Mouse (Mus musculus): ENCODE measurements at regions not wholly inside any gene's neighbourhood (a gene's known extent, or its start where the extent isn't known, plus 50 kb on each side); places are given as distances from the start of the nearest gene placed in this dataset.

DNA sequence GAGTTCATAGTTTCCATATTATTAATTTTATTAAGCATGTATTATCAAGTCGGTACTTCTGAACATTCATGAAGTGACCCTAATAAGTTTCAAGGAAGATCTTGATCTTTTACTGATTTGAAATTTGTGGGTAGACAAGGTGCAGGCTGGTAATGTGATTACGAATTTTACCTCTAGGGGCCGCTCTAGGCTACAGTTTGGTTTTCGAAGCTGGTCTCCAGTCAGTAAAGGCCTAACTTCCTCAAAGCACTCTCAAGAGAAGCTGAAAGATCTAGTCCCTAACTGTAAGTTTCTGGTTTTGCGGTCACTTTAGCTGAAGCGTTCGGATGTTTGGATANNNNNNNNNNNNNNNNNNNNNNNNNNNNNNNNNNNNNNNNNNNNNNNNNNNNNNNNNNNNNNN lies 408.1 kb upstream of the Frg1 start:
- peak; percentile 36 to 61 for DNase-seq

DNA sequence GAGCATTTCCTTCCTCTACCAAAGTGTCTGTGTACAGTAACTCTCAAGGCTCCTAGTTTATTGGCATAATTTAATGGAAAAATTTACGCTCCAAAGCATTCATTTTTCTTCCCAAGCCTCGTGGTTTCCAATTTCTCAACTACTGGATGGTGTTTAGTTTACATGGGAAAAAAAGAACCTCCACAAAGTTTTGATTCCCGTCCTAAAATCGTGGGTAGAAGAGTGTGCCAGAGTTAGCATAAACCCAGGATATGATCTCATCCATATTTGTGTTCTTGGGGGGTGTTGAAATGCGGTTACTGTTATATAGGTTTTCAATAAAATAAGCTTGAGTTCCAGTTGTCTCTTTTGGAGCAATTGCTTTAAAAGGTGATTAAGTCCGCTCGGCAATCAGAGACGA lies 406.2 kb upstream of the Frg1 start:
- no peak for DNase-seq

DNA sequence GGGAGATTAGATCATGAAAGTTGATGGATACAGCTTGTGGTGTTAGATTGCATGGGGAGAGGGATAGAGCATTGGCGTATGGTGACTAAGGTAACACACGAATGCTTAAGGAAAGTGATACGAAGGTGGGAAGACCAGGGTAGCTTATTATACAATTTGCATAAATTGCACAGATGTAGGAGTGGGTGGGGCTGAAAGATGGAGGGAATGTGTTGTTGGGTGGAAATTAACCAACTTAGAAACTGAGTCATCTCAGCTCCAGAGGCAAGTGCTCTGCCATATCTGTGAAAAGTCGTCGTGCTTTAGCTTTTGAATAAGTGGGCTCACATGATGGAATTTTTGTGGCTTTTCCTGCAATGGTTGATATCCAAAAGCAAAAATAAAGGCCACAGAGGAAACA lies 404.8 kb upstream of the Frg1 start:
- DNase-seq: no peak

DNA sequence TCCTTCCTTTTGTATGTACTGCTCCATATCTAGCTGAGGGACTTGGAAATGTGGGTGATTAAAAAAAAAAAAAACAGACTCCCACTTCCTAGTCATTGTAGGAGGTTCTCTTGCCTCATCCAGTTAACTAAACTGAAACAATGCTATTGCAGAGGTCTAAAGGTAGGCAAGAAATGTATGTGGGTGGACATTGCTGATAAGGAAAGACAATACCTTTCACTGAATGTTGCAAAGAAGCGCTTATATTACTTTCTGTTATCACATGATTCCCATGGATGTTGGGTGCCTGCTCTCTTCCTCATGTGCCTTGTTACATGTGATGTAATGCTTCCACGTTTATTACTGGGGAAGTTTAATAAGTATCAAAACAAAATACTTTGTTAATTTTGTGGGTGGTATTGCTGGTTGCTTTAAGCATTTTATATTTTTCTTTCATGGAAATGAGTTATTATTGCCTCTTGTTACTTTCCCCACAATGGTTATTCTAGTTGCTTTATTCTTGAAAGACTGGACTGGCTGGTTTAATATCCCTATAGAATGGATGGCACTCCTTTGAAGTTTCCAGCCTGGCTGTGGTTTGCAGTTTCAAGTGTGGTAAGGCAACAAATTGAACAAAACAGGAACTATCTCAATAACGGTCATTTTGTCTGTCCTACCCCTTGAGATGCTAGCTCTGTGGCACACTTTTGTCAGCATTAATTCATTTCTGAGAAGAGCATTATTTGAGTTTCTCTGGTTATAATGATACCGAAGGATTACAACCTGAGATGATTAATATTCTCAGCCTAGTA lies 403.9 kb upstream of the Frg1 start:
- DNase-seq: no peak

DNA sequence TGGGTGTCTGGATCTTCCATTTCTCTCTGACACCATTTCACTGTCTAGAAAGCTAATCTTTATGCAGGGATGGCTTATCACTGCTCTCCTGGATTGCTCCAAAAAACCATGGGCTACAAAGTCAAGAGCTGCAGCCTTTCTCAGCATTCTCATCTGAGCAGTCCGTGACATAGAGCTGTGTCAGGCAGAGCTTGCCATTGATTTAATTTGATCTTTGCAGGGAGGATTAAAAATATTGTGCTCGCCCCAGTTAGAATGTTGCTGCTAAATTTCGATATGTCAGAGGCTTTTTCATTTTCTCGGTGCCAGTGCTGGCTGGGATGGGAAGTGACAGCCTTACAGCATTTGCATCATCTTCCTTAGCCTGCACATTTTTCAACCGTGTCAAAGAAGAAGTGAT lies 401.7 kb upstream of the Frg1 start:
- no peak for DNase-seq

DNA sequence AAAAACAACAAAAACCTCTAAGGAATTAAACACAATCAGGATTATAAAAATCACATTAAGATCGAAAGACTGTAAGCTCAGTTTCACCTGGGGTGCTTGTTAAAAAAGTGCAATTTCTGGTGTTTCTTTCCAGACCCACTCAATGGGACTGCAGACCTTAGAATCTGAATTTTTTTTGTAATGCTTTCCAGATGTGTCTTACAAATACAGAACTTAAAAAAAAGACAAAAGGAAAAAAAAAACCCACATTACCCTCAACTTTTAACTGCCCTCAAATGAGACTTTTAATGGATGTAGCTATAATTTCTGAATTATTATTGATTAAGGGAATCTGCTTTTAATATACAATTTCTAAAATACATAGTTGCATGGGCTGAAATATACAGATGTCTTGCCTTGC lies 401.2 kb upstream of the Frg1 start:
- no peak for DNase-seq

DNA sequence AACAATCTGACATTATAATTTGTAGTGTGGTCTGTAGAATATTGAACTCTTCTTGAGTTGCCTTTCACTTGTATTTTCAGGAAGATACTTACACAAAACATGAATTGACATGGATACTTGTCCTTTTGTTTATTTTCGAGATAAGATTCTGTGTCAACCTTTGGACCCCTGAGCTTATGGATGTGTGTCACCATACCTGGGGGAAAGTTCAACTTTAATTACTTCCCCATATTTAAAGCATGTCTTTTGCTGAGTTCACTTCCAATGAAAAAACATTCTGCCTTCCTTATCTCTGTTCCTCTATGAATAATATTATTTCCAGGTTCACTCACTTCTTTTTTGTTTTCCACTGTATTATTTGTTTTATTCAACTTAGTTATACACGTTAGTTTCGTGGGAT lies 398.4 kb upstream of the Frg1 start:
- DNase-seq: no peak

DNA sequence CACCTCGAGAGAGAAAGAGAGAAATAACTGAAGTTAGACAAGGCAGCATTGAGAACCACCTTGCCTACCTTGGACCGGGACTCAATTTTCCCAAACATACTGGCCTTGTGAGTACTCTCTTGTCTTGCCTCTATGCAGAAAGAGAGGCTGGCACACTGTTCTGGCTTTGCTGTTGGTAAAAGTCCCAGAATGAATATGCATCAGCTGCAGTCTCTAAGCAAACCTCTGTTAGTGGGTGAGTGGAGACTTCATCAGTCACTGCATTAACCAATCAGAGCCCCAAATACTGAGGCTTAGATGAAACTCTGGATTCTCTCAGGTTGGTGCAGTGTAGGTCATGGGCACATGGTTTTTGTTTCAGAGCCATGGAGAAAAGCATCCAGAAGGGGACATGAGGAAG lies 378.8 kb upstream of the Frg1 start:
- DNase-seq: no peak

DNA sequence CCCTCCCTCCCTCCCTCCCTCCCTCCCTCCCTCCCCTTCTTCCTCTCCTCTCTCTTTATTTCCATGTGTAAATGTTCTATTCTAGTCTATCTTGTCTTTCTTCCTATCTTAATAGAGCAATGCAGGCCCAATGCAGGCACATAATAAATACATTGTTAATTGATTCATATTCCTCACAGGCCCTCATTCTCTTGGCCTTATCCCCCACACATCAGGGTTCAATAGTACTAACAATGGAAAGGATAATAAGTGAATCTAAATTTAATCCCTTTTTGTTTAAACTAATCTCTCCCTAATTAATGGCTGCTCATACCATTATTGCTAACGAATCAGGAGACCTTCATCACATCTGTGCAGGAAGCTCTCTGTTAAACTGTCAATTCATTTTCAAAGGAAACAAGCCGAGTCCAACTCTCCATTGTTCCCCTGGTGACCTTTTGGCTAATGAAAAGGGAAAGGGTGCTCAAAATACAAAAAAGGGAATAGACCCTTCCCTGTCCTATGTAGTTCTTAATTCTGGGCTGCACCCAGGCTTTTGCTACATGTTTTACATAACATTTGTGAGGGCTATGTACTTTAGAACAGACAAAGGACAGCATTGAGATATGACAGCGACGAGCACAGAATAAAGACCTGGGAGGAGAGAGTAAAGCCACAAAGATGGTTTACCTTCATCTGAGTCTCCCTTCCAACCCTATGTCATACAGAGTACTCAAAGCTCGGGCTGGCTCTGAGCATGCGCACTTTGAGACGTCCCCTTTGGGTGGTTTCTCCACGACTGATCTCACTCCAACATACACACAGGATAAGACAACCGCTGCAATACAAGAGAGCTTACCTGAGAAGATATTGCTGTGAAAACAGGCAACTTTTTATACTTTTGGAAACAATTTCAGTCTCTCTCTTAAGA lies 370.3 kb upstream of the Frg1 start:
- no peak for DNase-seq

DNA sequence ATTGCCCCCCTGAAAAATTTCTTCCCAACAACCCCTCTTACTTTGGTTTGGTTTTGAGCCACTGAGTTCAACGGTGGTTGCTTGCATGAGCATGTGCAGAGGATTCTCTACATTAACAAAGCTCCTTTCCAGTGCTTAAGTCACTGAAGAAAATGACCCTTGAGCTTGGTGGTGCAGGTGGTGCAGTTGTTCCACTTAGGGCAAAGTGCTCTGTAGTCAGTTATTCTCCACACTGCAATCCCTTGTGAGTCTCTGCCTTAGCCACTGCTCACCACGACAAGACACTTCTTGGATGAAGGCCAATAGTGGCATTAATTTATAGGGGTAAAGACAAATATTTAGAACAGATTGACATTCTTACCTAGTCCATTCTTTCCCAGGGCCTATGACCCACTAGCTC lies 369.1 kb upstream of the Frg1 start:
- no peak for DNase-seq

DNA sequence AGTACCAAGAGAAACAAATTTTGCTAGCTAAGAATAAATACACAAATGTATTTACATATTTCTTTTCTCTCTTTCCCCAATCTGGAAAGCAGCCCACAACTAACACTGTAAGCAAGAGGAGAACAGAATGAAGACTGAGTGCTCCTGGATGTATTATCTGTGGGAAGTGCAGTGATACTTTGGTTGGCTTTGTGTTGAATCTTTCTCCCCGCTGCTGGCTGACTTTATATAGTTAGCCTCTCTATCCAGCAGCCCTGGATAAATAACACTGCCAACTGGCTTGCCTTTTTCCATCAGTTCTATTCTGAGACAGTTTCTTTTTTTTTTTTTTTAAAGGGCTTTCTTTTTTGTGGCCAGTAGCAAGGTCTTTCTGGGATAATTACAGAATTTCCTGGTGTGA lies 366.0 kb upstream of the Frg1 start:
- DNase-seq: no peak

DNA sequence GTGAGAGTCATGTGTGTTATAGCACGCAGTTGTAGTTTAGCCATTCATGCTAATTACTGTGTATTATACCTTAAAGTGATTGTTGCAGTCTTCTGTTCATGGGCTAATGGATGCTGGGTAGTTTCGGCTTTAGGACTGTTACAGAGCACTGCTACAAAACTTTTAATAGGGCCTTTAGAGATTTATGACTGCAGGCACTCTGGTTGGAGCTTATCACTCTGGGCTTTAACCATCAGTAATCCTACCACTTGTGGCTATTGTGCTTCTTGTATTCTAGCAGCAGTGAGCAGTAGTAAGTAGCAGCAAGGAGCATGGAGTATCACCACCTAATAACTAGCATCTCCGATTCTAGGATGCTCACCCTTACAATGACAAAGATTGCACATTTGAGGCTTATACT lies 362.6 kb upstream of the Frg1 start:
- DNase-seq: no peak

DNA sequence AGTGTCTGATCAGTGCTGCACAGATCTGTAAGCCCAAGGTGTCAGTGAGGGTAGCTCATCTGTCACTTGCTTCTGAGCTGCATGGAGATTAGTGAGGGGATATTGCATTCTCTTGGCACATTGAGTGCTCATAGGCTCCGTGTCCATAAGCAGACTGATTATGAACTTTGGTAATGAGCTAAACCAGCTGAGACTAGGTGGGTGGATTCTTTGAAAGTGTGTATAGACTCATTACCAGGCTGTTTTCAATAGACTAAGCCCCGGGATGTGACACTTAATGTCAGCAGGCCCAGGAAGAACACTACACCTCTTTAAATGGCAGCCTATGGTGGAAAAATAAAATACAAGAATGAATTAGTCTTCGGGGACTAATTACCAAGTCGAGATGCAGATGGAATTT lies 354.9 kb upstream of the Frg1 start:
- no peak for DNase-seq

DNA sequence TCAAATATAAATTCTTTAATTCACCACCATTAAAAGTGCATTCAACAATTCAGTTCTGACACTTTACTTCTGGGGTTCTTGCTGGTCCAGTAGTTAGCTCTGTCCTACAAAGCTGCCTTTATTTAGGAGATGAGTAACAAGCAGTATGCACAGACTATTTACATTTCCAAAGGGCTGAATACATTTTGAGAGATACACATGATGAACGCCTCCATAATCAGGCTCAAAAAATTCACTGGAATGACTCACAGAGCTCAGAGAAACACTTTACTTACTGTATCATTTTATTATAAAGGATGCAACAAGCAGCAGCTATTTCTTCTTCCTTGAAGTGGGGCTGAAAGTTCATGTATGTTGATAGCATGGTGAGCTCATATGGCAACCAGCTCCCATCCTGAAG lies 336.6 kb upstream of the Frg1 start:
- no peak for DNase-seq

DNA sequence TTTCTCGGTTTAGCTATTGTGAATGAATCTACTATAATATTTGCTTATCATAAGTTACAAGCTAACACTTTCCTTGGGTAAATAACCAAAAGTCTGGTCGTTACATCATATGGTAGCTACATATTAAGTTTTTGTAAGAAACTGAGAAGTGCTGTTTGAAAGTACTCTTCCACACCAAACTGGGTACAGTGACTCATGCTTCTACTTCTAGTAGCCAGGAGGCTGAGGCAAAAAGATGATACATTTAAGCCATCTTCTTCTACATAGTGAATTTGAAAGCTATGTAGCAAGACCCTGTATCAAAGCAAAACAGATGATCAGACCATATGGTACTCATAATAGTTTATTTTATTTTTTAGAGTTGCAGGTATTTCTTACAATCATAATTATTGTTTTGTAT lies 335.8 kb upstream of the Frg1 start:
- no peak for DNase-seq

DNA sequence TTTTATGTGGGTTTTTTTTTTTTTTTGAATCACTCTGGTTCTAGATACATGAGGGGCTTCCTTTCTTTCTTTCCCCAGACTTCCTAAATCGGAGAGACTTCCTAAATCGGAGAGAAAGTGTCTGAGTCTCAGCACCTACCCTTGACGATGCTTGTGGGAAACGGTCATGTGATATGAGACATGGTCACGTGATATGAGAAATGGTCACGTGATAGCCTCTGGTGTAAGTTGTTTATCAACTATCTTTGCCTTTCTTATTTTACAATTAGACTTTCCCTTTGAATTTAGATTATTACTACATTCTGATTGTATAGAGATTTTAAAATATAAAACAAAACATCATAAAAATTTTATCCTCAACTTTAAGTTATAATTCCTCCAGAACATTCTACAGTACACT lies 330.1 kb upstream of the Frg1 start:
- DNase-seq: no peak

DNA sequence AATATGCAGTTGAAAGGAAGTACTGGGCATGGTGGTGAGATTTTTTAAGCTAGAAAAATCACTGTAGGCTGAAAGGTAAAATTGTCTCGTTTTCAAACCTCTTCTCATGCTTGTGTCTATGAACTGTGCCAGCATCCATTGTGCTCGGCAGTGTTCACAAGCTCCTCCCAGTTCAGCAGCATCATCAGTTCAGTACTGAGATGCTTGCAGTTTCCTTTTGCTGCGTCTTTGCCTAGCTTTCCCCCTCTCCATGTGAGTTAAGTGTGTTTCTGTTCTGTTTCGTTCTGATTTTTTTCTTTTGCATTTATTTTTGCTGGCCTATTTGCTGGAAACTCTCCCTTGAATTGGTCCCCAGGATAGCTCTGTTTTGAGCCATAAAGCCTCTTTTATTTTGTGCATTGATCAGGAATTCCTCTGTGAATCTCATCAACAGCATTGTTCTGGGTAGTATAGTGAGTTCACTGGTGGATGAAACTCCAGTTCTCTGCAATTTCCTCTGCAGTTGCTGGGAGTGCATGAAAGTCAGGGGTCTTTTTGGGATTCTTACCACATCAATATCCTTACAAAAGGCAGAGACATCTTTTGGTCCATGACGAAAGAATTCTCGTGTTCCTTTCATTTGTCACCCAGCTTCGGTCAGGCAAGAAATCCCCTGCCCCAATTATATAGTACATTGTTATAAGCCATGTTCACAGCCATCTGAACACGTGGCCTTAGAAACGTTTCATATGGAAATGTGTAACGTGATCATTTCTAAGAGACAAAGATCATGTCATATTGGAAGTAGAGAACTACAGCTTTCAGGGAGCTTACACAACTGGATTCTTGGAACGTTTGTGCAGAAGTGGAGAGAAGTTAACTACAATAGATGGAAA lies 326.2 kb upstream of the Frg1 start:
- no peak for DNase-seq

DNA sequence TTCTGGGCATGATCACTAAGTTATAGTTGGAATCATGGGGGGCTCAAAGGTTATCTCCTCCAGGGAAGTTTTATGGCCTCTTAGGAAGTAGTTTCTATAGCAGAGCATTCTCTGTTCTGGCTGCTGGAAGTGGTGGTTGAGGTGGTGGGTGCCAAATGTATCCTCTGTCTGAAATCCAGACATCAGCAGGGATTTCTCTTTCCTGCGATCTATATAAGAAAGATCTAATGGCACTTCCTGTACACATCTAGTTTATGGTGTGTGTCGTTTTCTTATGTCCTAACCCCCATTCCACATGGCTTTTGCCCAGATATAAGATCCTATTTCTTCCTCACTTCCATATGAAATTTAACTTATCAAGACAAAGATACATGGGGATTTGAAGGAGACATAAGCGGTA lies 300.1 kb upstream of the Frg1 start:
- no peak for DNase-seq

DNA sequence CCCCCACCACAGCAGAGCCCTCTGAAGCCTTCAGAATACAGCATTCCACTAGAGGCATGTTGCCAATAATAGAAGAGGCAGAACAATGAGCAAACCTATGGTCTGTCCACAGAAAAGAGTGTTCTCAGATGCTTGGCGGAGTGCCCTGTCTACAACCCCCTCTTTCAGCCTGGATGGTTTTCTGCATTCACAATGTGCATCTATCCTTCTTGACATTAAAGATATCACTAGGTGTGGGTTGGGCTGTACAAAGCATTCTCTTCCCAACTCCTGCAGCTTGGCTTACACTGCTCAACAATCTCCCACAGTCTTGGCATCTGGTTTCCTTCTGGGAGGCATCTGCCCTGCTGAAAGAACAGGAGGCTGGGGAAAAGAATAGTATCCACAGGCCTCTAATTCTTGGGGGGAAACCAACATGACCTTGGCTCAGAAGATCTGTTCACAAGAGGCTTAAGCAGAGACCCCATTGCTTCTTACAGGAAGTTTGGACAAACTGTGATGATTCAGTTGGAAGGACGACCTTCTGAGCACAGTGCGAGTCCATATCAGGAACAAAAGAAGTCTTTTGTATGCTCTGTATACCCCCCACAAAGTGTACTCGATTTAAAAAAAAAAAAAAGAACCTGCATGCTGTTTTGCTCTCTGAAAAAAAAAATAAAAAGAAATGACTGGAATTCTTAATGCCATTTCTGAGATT lies 296.9 kb upstream of the Frg1 start:
- DNase-seq: no peak

DNA sequence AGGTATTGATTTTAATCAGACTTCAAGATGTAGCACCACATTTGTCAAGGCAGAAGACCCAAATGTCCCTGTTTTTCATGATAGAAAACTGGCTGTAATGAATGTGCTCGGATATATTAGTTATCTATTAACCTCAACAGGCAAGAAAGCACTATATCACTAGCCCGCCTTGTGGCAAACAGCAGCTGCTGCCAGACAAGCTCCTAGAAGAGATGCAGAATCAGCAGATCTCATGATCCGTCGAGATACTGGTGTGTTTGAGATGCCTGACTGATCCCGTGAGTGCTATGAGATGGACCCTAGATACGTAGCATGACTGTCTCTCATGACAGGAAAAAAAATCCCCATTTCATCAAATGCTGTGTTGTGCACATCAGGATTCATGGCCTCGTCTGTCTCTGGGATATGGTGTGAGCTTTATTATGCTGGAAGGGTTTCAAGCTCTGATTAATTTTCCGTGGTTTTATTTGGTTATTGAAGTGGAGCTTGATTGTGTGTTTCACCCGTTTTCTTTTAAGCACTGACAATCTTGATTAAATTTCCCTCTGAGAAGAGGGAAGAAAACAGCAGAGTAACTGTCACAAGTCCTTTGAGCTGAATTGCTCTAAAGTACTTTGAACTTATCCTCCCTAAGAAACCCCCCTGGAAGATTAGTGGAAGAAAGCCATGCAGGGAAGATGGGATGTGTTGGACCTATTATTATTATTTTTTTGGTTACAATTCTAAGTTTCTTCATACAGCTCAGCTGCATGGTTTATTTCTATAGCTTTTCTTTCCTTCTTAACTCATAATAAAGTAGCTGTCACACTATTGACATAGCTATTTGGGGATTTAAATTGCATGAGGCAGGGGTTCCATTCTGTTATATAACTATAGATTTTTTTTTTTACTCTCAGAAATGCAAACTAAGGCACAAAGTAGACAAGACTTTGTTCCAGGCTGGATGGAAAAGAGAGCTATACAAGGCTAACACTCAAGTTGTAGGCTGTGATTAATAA lies 287.4 kb upstream of the Frg1 start:
- peak; percentile 4 to 36 for DNase-seq
